Mouse (Mus musculus) heart, postnatal 0 days (tissue): ENCODE results near the gene Olfr1387.

Experiments used
- CTCF ChIP-seq: IDR thresholded peaks from 2 replicates; pipeline ENCODE4 v1.5.1; 2016; ENCODE audit warnings: antibody characterized with exemption, control low read depth, low read depth
- EP300 ChIP-seq: IDR thresholded peaks from 2 replicates; pipeline ENCODE4 v1.6.1; 2016; ENCODE audit warnings: antibody characterized with exemption, low read depth

DNA sequence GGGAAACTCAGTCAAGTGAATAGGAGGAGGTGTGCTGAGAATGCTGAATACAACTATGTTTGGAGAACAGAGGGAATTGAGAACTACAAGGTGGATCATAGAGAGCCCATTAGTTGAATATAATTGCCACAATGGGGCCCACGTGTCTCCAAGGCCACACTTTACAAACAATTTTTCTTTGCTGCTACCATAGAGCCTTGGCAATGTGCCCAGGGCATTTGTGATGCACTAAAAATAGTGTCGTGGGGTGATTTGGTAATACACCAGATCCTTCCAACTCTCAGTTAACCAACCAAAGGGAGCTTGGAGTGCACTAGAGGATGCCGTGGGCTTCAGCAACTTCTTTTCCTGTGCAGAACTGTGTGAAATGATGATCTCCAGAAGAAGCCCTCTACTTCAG, 18.7 kb upstream of the Olfr1387 start, which contains the start of gene Olfr1388:
- TF ChIP-seq CTCF (no peak), EP300 (no peak)
